Mouse (Mus musculus) lung, embryonic 14.5 days (tissue): ENCODE data around the gene Gm5244. TPM values are rescaled to one million over a fixed set of nuclear protein-coding genes. Genes with fewer than 3 reads are reported as not detected.

ENCODE experiments used
- ATAC-seq: fragments of 200-750 bp; cut with Nextera tagmentation; 2 replicates; pipeline ENCODE4 v1.8.0; 2017; ENCODE audit warnings: mild to moderate bottlenecking, moderate TSS enrichment, moderate library complexity; ENCODE audit not compliant: insufficient read depth
- DNase-seq: peaks from one replicate; pipeline ENCODE4 v3.0.0-alpha.2; 2015
- H3K27ac ChIP-seq: fragments of 300-500 bp; sonication (generic); 2 replicates; pipeline ENCODE4 v1.5.1; 2014; ENCODE audit warnings: low read depth, mild to moderate bottlenecking, moderate library complexity
- H3K27me3 ChIP-seq: fragments of 300-500 bp; sonication (generic); 2 replicates; pipeline ENCODE4 v1.6.1; 2014; ENCODE audit warnings: low read length, control low read depth; ENCODE audit not compliant: insufficient read depth
- H3K36me3 ChIP-seq: fragments of 300-500 bp; sonication (generic); 2 replicates; pipeline ENCODE4 v1.6.1; 2014; ENCODE audit warnings: control low read depth; ENCODE audit not compliant: insufficient read depth
- H3K4me1 ChIP-seq: fragments of 300-500 bp; sonication (generic); 2 replicates; pipeline ENCODE4 v1.6.1; 2014; ENCODE audit warnings: antibody characterized with exemption, control low read depth; ENCODE audit not compliant: insufficient read depth
- H3K4me2 ChIP-seq: fragments of 300-500 bp; sonication (generic); 2 replicates; pipeline ENCODE4 v1.6.1; 2014; ENCODE audit warnings: mild to moderate bottlenecking
- H3K4me3 ChIP-seq: fragments of 300-500 bp; sonication (generic); 2 replicates; pipeline ENCODE4 v1.5.1; 2014; ENCODE audit warnings: low read depth, low read length
- H3K9ac ChIP-seq: fragments of 300-500 bp; sonication (generic); 2 replicates; pipeline ENCODE4 v1.6.1; 2014
- H3K9me3 ChIP-seq: fragments of 300-500 bp; sonication (generic); 2 replicates; pipeline ENCODE4 v1.6.1; 2016; ENCODE audit warnings: low read depth, low read length, control low read depth
- CTCF ChIP-seq: IDR thresholded peaks from 2 replicates; pipeline ENCODE4 v1.5.1; 2016; ENCODE audit warnings: antibody characterized with exemption, low read depth
- WGBS: fragments of 180-500 bp; shearing (Covaris S2); extraction: QIAGEN DNeasy Blood & Tissue Kit; methylation state at CpG from one replicate; pipeline ENCODE4 v1.1.7; 2014; 5-methylcytosine and 5-hydroxymethylcytosine counted together
- polyA plus RNA-seq: library from polyadenylated mRNA; unstranded; fragments of >200 nt; fragmentation: Nextera tagmentation; extraction: Ambion mirVana; gene quantifications from 2 replicates; pipeline ENCODE4 v1.2.1, GENCODE M21; 2014

The Gm5244 gene
- polyA plus RNA-seq, 1 experiment from 2014 or later: not detected

- Histone ChIP-seq H3K27ac (no peak overlapping the region), H3K4me2 (no peak overlapping the region), H3K9ac (no peak overlapping the region), H3K36me3 (no peaks in the 10 kb centered on the region), H3K4me3 (no peak overlapping the region), H3K27me3 (no peaks in the 10 kb centered on the region), H3K4me1 (no peaks in the 10 kb centered on the region), H3K9me3 (no peaks in the 10 kb centered on the region)
- ATAC-seq (no peak), DNase-seq (no peak)
- no peak for TF ChIP-seq CTCF
- WGBS: 74% methylated on average over 3 of the region's 3 CpGs
Observed at GRCm38 (mm10) chr19:12805730-12806129, 40.8 kb upstream of the Gm5244 start.

GRCm38 (mm10) chr19:12806214-12806613 lies 40.3 kb upstream of the Gm5244 start:
- WGBS: 73% methylated on average over 2 of the region's 2 CpGs
- Histone ChIP-seq H3K9me3 (no peaks in the 10 kb centered on the region), H3K4me3 (no peak overlapping the region), H3K27ac (no peak overlapping the region), H3K27me3 (no peaks in the 10 kb centered on the region), H3K4me2 (no peak overlapping the region), H3K4me1 (no peaks in the 10 kb centered on the region), H3K9ac (no peak overlapping the region), H3K36me3 (no peaks in the 10 kb centered on the region)
- ATAC-seq (no peak), DNase-seq (no peak)
- TF ChIP-seq CTCF: no peak

GRCm38 (mm10) chr19:12812644-12813364 lies 33.7 kb upstream of the Gm5244 start:
- no peaks in the 10 kb centered on the region for H3K27me3 ChIP-seq
- no peaks in the 10 kb centered on the region for H3K36me3 ChIP-seq
- no peak for DNase-seq
- no peak overlapping the region for H3K4me2 ChIP-seq
- H3K9me3 ChIP-seq: no peaks in the 10 kb centered on the region
- ATAC-seq: no peak
- WGBS: 54% methylated on average over 1 of the region's 1 CpGs
- no peak overlapping the region for H3K9ac ChIP-seq
- H3K4me3 ChIP-seq: no peak overlapping the region
- no peak for TF ChIP-seq CTCF
- H3K27ac ChIP-seq: no peak overlapping the region
- H3K4me1 ChIP-seq: no peaks in the 10 kb centered on the region

- TF ChIP-seq CTCF: no peak
- WGBS: 73% methylated on average over 1 of the region's 1 CpGs
- H3K4me1 ChIP-seq: no peaks in the 10 kb centered on the region
- ATAC-seq (no peak), DNase-seq (no peak)
- H3K9me3 ChIP-seq: no peaks in the 10 kb centered on the region
- no peaks in the 10 kb centered on the region for H3K27me3 ChIP-seq
- H3K9ac ChIP-seq: no peak overlapping the region
- no peak overlapping the region for H3K4me2 ChIP-seq
- H3K27ac ChIP-seq: no peak overlapping the region
- H3K36me3 ChIP-seq: no peaks in the 10 kb centered on the region
- H3K4me3 ChIP-seq: no peak overlapping the region
Observed at GRCm38 (mm10) chr19:12813883-12814282, 32.6 kb upstream of the Gm5244 start.

GRCm38 (mm10) chr19:12818507-12818906 lies 28.0 kb upstream of the Gm5244 start:
- 71% methylated on average over 1 of the region's 1 CpGs for WGBS
- ATAC-seq: no peak

GRCm38 (mm10) chr19:12820383-12820782 lies 26.1 kb upstream of the Gm5244 start:
- peak; percentile 75 for DNase-seq
- 25% methylated on average over 4 of the region's 4 CpGs for WGBS

More at GRCm38 (mm10) chr19:12818507-12818906, 28.0 kb upstream of the Gm5244 start:
- no peak overlapping the region for H3K27ac ChIP-seq
- no peak overlapping the region for H3K9ac ChIP-seq
- TF ChIP-seq CTCF: no peak
- H3K4me1 ChIP-seq: no peaks in the 10 kb centered on the region
- no peaks in the 10 kb centered on the region for H3K9me3 ChIP-seq
- no peak for DNase-seq
- H3K36me3 ChIP-seq: no peaks in the 10 kb centered on the region
- no peak overlapping the region for H3K4me2 ChIP-seq
- H3K4me3 ChIP-seq: no peak overlapping the region
- H3K27me3 ChIP-seq: no peaks in the 10 kb centered on the region

GRCm38 (mm10) chr19:12824549-12824948 lies 21.9 kb upstream of the Gm5244 start:
- ATAC-seq (no peak), DNase-seq (no peak)
- Histone ChIP-seq H3K36me3 (no peaks in the 10 kb centered on the region), H3K9me3 (no peaks in the 10 kb centered on the region), H3K27me3 (no peaks in the 10 kb centered on the region), H3K9ac (no peak overlapping the region), H3K27ac (no peak overlapping the region), H3K4me1 (no peaks in the 10 kb centered on the region), H3K4me2 (no peak overlapping the region), H3K4me3 (no peak overlapping the region)
- TF ChIP-seq CTCF: 0 out of 2 replicates have a peak, but pooled peaks have one; percentile 17
- WGBS: 70% methylated on average over 4 of the region's 4 CpGs

More at GRCm38 (mm10) chr19:12820383-12820782, 26.1 kb upstream of the Gm5244 start:
- H3K9ac ChIP-seq: no peak overlapping the region
- H3K4me1 ChIP-seq: no peaks in the 10 kb centered on the region
- ATAC-seq: no peak
- TF ChIP-seq CTCF: peak; percentile 70
- no peaks in the 10 kb centered on the region for H3K27me3 ChIP-seq
- H3K9me3 ChIP-seq: no peaks in the 10 kb centered on the region
- H3K4me3 ChIP-seq: no peak overlapping the region
- H3K4me2 ChIP-seq: no peak overlapping the region
- H3K27ac ChIP-seq: no peak overlapping the region
- no peaks in the 10 kb centered on the region for H3K36me3 ChIP-seq
